In genomic region chr1:165995661-165996055, GRCm38 (mm10) we compare ENCODE assay signal across 22 mouse cellular contexts. TPM values are rescaled to one million over a fixed set of nuclear protein-coding genes. Genes with fewer than 3 reads are reported as not detected.
A peak's percentile ranks its signal among the peaks of the same experiment; 100 is the strongest.
DNase-seq lines count a peak whose midpoint lies in the region; ATAC-seq and TF ChIP-seq lines count a peak whose summit lies in the region.
"Had no signal": no experiment of that assay in that cellular context is flagged by ENCODE, and none has a peak within 500 bp of the region (broad histone marks: within the 10 kb centered on the region; RNA-seq: fewer than 3 reads in every experiment).

No protein-coding gene starts in this region.

- H3K4me2 ChIP-seq in heart, embryonic 12.5 days: no peak overlapping the region
- H3K4me2 ChIP-seq in intestine, postnatal 0 days (replicated peaks; ENCODE audit: low read depth): peak overlapping the region; percentile 4; the same call in 1 of the 2 replicates
- no peak overlapping the region for H3K4me2 ChIP-seq in intestine, embryonic 15.5 days (replicated peaks)
- H3K4me2 ChIP-seq: embryonic facial prominence, embryonic 12.5 days had no signal

- H3K4me3 ChIP-seq in heart, adult 2 months: no peak overlapping the region
- H3K4me3 ChIP-seq in heart, embryonic 12.5 days: no peak overlapping the region
- no peak overlapping the region for H3K4me3 ChIP-seq in intestine, postnatal 0 days (ENCODE audit: low read depth, low read length)
- H3K4me3 ChIP-seq in intestine, embryonic 15.5 days (replicated peaks): no peak overlapping the region
- H3K4me3 ChIP-seq in small intestine, adult 2 months (ENCODE audit: low read depth, low read length): no peak overlapping the region
- H3K4me3 ChIP-seq: embryonic facial prominence, embryonic 10.5 days; embryonic facial prominence, embryonic 12.5 days had no signal

- 86% methylated on average over 7 of the region's 7 CpGs for WGBS in heart, adult 2 months
- WGBS in heart, embryonic 12.5 days: 91% methylated on average over 7 of the region's 7 CpGs
- WGBS in intestine, postnatal 0 days: 73% methylated on average over 7 of the region's 7 CpGs
- WGBS in intestine, embryonic 15.5 days: 87% methylated on average over 7 of the region's 7 CpGs
- WGBS in small intestine, adult 2 months: 35% methylated on average over 7 of the region's 7 CpGs

- peaks cover 5% of the 10 kb centered on the region; the same call in 1 of the 2 replicates for H3K79me2 ChIP-seq in heart, adult 2 months (replicated peaks; ENCODE audit: control insufficient read depth, insufficient read depth, low read length)

- intact Hi-C loops in heart, adult 2 months (cut with DNase I): no loop called here

- TF ChIP-seq CTCF in heart, adult 2 months (IDR thresholded peaks at IDR 0.05): no peak
- no peak for TF ChIP-seq CTCF in intestine, postnatal 0 days (IDR thresholded peaks at IDR 0.05; ENCODE audit: low read depth)
- no peak for TF ChIP-seq CTCF in small intestine, adult 2 months (IDR thresholded peaks at IDR 0.05; ENCODE audit: extremely low read depth, insufficient read length, insufficient replicate concordance, low read depth, low read length)

- peaks cover 30% of the 10 kb centered on the region for H3K36me3 ChIP-seq in heart, adult 2 months (ENCODE audit: control insufficient read depth, insufficient read depth, low read length)
- no peaks in the 10 kb centered on the region for H3K36me3 ChIP-seq in heart, embryonic 12.5 days
- no peaks in the 10 kb centered on the region for H3K36me3 ChIP-seq in intestine, postnatal 0 days (ENCODE audit: control insufficient read depth, insufficient read depth)
- H3K36me3 ChIP-seq in intestine, embryonic 15.5 days: no peaks in the 10 kb centered on the region
- H3K36me3 ChIP-seq in small intestine, adult 2 months (ENCODE audit: control insufficient read depth, insufficient read depth, low read length): no peaks in the 10 kb centered on the region
- H3K36me3 ChIP-seq: embryonic facial prominence, embryonic 10.5 days; embryonic facial prominence, embryonic 12.5 days; G1E had no signal

- H3K4me1 ChIP-seq in heart, adult 2 months (ENCODE audit: control insufficient read depth, insufficient read depth, low read length): peaks cover 12% of the 10 kb centered on the region
- H3K4me1 ChIP-seq in heart, embryonic 12.5 days (replicated peaks): peaks cover 41% of the 10 kb centered on the region
- no peaks in the 10 kb centered on the region; the same call in 1 of the 2 replicates for H3K4me1 ChIP-seq in intestine, postnatal 0 days (replicated peaks; ENCODE audit: control insufficient read depth, insufficient read depth, low read length)
- H3K4me1 ChIP-seq in intestine, embryonic 15.5 days (replicated peaks): no peaks in the 10 kb centered on the region; the same call in 1 of the 2 replicates
- H3K4me1 ChIP-seq in small intestine, adult 2 months (ENCODE audit: control insufficient read depth, insufficient read depth, insufficient read length, low read length): peaks cover 5% of the 10 kb centered on the region; the same call in 1 of the 2 replicates

- TF ChIP-seq EP300 in heart, adult 2 months (IDR thresholded peaks at IDR 0.05; ENCODE audit: insufficient read depth, low read depth, low read length): no peak

- H3K27ac ChIP-seq in heart, adult 2 months: peak overlapping the region; percentile 2
- no peak overlapping the region for H3K27ac ChIP-seq in heart, embryonic 12.5 days (ENCODE audit: poor library complexity, severe bottlenecking)
- no peak overlapping the region for H3K27ac ChIP-seq in intestine, postnatal 0 days (ENCODE audit: low read depth, low read length)
- no peak overlapping the region for H3K27ac ChIP-seq in intestine, embryonic 15.5 days
- H3K27ac ChIP-seq in small intestine, adult 2 months (ENCODE audit: insufficient read depth, low read depth, low read length): peak overlapping the region; percentile 82
- H3K27ac ChIP-seq: embryonic facial prominence, embryonic 10.5 days; embryonic facial prominence, embryonic 12.5 days had no signal

- no peak for ATAC-seq in heart, embryonic 12.5 days (ENCODE audit: insufficient number of reproducible peaks, low FRiP score)
- ATAC-seq in intestine, postnatal 0 days: no peak
- no peak for ATAC-seq in intestine, embryonic 15.5 days
- ATAC-seq: activated CD4-positive, CD25-positive, alpha-beta regulatory T cell, adult 4 months; forebrain, embryonic 14.5 days; forebrain, embryonic 16.5 days; Patski had no signal

- no peaks in the 10 kb centered on the region for H3K9me3 ChIP-seq in heart, embryonic 12.5 days (replicated peaks)
- no peaks in the 10 kb centered on the region for H3K9me3 ChIP-seq in intestine, postnatal 0 days (ENCODE audit: control insufficient read depth)
- H3K9me3 ChIP-seq in intestine, embryonic 15.5 days: no peaks in the 10 kb centered on the region
- H3K9me3 ChIP-seq: embryonic facial prominence, embryonic 10.5 days; embryonic facial prominence, embryonic 12.5 days; G1E had no signal

- no peak for TF ChIP-seq POLR2A in heart, adult 2 months (IDR thresholded peaks at IDR 0.05; ENCODE audit: insufficient read depth, low read depth, low read length)
- TF ChIP-seq POLR2A in small intestine, adult 2 months (IDR thresholded peaks at IDR 0.05; ENCODE audit: low read depth, low read length): no peak

- DNase-seq in heart, adult 2 months: no peak
- peak; percentile 50 for DNase-seq in A20 (ENCODE audit: low read depth, low spot score)
- no peak for DNase-seq in spleen, adult 18-20 months
- DNase-seq: adrenal gland, adult 8-10 months; adrenal gland, postnatal 14 days; adrenal gland, postnatal 36 days; cerebellum, adult 11-12 months; cerebellum, adult 2 months; cerebellum, adult 9-10 months; cerebellum, postnatal 10 days; cerebellum, postnatal 25 days had no signal

- no peak overlapping the region for H3K9ac ChIP-seq in heart, adult 2 months (ENCODE audit: low read depth, low read length)
- H3K9ac ChIP-seq in heart, embryonic 12.5 days: no peak overlapping the region
- no peak overlapping the region for H3K9ac ChIP-seq in intestine, postnatal 0 days (ENCODE audit: low read depth, low read length)
- H3K9ac ChIP-seq in intestine, embryonic 15.5 days: no peak overlapping the region
- H3K9ac ChIP-seq: embryonic facial prominence, embryonic 12.5 days had no signal

- H3K27me3 ChIP-seq in heart, adult 2 months (ENCODE audit: control insufficient read depth, insufficient read depth, low read length): no peaks in the 10 kb centered on the region
- no peaks in the 10 kb centered on the region for H3K27me3 ChIP-seq in heart, embryonic 12.5 days (replicated peaks)
- H3K27me3 ChIP-seq in intestine, postnatal 0 days (replicated peaks; ENCODE audit: control insufficient read depth, insufficient read depth, low read length): no peaks in the 10 kb centered on the region
- no peaks in the 10 kb centered on the region for H3K27me3 ChIP-seq in intestine, embryonic 15.5 days (replicated peaks)
- no peaks in the 10 kb centered on the region for H3K27me3 ChIP-seq in small intestine, adult 2 months (ENCODE audit: control insufficient read depth, insufficient read depth, low read length)
- H3K27me3 ChIP-seq: embryonic facial prominence, embryonic 12.5 days; Patski had no signal

RNA-seq across cellular contexts. Expression of gene Pou2f1, which starts 6.8 kb away (rescaled TPM):
- 10 to 100 TPM in 1 of 2 experiments, 1 to 10 TPM in 1; 8.2 to 11.4 TPM for total RNA-seq in heart, adult 2 months (2021)
- polyA plus RNA-seq in heart, adult 2 months (2012; rRNA removed): 7.6 and 8.6 TPM in 2 replicates
- 11.9 and 12.8 TPM in 2 replicates for polyA plus RNA-seq in heart, embryonic 12.5 days (2016; fragmentation: Nextera tagmentation; extraction: Ambion mirVana)
- 6.1 and 6.9 TPM in 2 replicates for polyA plus RNA-seq in intestine, postnatal 0 days (2015; fragmentation: Nextera tagmentation; extraction: Ambion mirVana)
- 10.0 and 10.1 TPM in 2 replicates for polyA plus RNA-seq in intestine, embryonic 15.5 days (2015; fragmentation: Nextera tagmentation; extraction: Ambion mirVana)
- polyA plus RNA-seq in small intestine, adult 2 months (2012; rRNA removed): 8.0 and 17.6 TPM in 2 replicates

Comparison
In these comparisons a context has a peak if more than half of its experiments do, and no peak if none do; other contexts are left out.
1. H3K27ac ChIP-seq: peak in heart, adult 2 months (single experiment) and small intestine, adult 2 months (single experiment); none in heart, embryonic 12.5 days (single experiment), intestine, postnatal 0 days (single experiment) and intestine, embryonic 15.5 days (single experiment).